Mouse (Mus musculus) myocyte (in vitro differentiated cells): Measurements from ENCODE around the gene Kcnj16.

Experiments used
- CEBPB ChIP-seq: IDR thresholded peaks from 2 replicates; pipeline ENCODE4 v1.6.1; 2011; ENCODE audit warnings: mild to moderate bottlenecking, moderate library complexity; ENCODE audit not compliant: poor library complexity, insufficient read depth, severe bottlenecking
- E2F4 ChIP-seq: IDR thresholded peaks from one replicate; pipeline ENCODE4 v1.6.1; 2011; ENCODE audit warnings: mild to moderate bottlenecking, control low read depth, moderate library complexity; ENCODE audit not compliant: insufficient read depth
- MAX ChIP-seq: IDR thresholded peaks from one replicate; pipeline ENCODE4 v1.6.1; 2011; ENCODE audit warnings: low read depth, mild to moderate bottlenecking, control low read depth
- MYOD1 ChIP-seq, 3 experiments: IDR thresholded peaks; one replicate each; pipeline ENCODE4 v1.6.1; 2011; ENCODE audit warnings: control low read depth in 2 of 3, low read depth in 2 of 3, mild to moderate bottlenecking in 2 of 3, moderate library complexity in 1 of 3; ENCODE audit not compliant: insufficient read length in 2 of 3, control insufficient read depth in 1 of 3
- POLR2A ChIP-seq: IDR thresholded peaks from one replicate; pipeline ENCODE4 v1.6.1; 2011; ENCODE audit warnings: low read depth, mild to moderate bottlenecking, control low read depth, moderate library complexity; ENCODE audit not compliant: insufficient read length
- POLR2AphosphoS2 ChIP-seq: IDR thresholded peaks from one replicate; pipeline ENCODE4 v1.6.1; 2011; ENCODE audit warnings: low read depth, control low read depth; ENCODE audit not compliant: insufficient read length
- REST ChIP-seq: IDR thresholded peaks from one replicate; pipeline ENCODE4 v1.6.1; 2011; ENCODE audit warnings: mild to moderate bottlenecking, control low read depth, moderate library complexity; ENCODE audit not compliant: insufficient read depth, insufficient read length
- SRF ChIP-seq: IDR thresholded peaks from one replicate; pipeline ENCODE4 v1.6.1; 2011; ENCODE audit warnings: low read depth; ENCODE audit not compliant: control insufficient read depth, insufficient read length
- TCF12 ChIP-seq: IDR thresholded peaks from one replicate; pipeline ENCODE4 v1.6.1; 2011; ENCODE audit warnings: mild to moderate bottlenecking, control low read depth; ENCODE audit not compliant: poor library complexity, insufficient read depth, severe bottlenecking
- TCF3 ChIP-seq: IDR thresholded peaks from one replicate; pipeline ENCODE4 v1.6.1; 2011; ENCODE audit warnings: low read depth, control low read depth; ENCODE audit not compliant: insufficient read length
- USF1 ChIP-seq: IDR thresholded peaks from one replicate; pipeline ENCODE4 v1.6.1; 2011; ENCODE audit warnings: low read depth, mild to moderate bottlenecking, control low read depth, moderate library complexity

- no peak for TF ChIP-seq REST
- no peak for TF ChIP-seq POLR2A
- TF ChIP-seq CEBPB = no peak
- TF ChIP-seq SRF = no peak
- TF ChIP-seq USF1 = no peak
- no peak for TF ChIP-seq TCF3
- no peak for TF ChIP-seq MYOD1 (IDR thresholded peaks at IDR 0.05; ENCODE audit: control insufficient read depth in 1 of 3, insufficient read length in 2 of 3, low read depth in 2 of 3)
- TF ChIP-seq POLR2AphosphoS2 = no peak
- TF ChIP-seq E2F4 = no peak
- no peak for TF ChIP-seq TCF12
- no peak for TF ChIP-seq MAX
These were observed 89.6 kb downstream of the Kcnj16 start for GRCm38 (mm10) chr11:111057435-111057834.
